Mouse (Mus musculus) Muller cell, postnatal 12 days (primary cell): ENCODE data around the gene Aldh3a1.

Source experiments
- DNase-seq: peaks from one replicate; pipeline ENCODE4 v3.0.0-alpha.2; 2015; ENCODE audit errors: inconsistent ontology term

Aldh3a1 gene

GRCm38 (mm10) chr11:61234174-61234573 lies 26.8 kb downstream of the Aldh3a1 start:
- no peak for DNase-seq

- DNase-seq = no peak
Observed at GRCm38 (mm10) chr11:61236015-61236414, 28.7 kb downstream of the Aldh3a1 start.

GRCm38 (mm10) chr11:61244406-61244805 lies 37.1 kb downstream of the Aldh3a1 start:
- no peak for DNase-seq

- no peak for DNase-seq
Observed at GRCm38 (mm10) chr11:61251741-61252140, 44.4 kb downstream of the Aldh3a1 start.

GRCm38 (mm10) chr11:61252807-61253206 lies 45.5 kb downstream of the Aldh3a1 start:
- DNase-seq = no peak

GRCm38 (mm10) chr11:61259106-61259505 lies 51.8 kb downstream of the Aldh3a1 start:
- no peak for DNase-seq

GRCm38 (mm10) chr11:61262516-61262915 lies 55.2 kb downstream of the Aldh3a1 start:
- no peak for DNase-seq

GRCm38 (mm10) chr11:61263841-61264240 lies 56.5 kb downstream of the Aldh3a1 start:
- DNase-seq = no peak

- DNase-seq = peak; percentile 97
Observed at GRCm38 (mm10) chr11:61266551-61267533, 59.5 kb downstream of the Aldh3a1 start, which contains the start of gene Aldh3a2. TSS of gene Aldh3a2 (minus strand) at chr11:61267464.
